Mouse (Mus musculus) erythroblast, embryonic 14.5 days (primary cell): ENCODE measurements around the gene Gm42517.

Experiments
- GATA1 ChIP-seq: IDR thresholded peaks from 2 replicates; pipeline ENCODE4 v1.6.1; 2012; ENCODE audit warnings: low read length, inconsistent platforms, mixed read lengths
- TAL1 ChIP-seq: IDR thresholded peaks from 3 replicates; pipeline ENCODE4 v1.6.1; 2012; ENCODE audit warnings: low read length, inconsistent platforms, mixed read lengths

DNA sequence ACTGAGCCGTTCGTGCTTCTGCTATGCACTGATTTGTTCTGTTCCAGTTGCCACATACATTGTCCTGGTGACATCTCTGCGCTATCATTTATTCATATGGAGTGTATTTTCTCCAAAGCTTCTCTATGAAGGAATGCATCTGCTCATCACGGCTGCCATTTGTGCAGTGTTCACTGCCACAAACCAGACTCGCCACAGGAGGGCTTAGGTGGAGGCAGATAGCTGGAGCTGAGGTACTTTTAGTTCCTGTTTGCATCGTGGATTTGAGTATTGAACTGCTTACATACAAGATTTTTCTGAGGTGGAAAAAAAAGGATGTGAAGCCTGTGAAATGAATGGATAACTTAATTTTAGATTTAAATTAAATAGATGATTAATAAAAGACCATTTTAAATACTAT lies 19.9 kb downstream of the Gm42517 start:
- TF ChIP-seq GATA1 (no peak), TAL1 (no peak)
